Mouse (Mus musculus): ENCODE data around the gene Inip.
A peak's percentile ranks its signal among the peaks of the same experiment; 100 is the strongest.

Gene Inip

GRCm38 (mm10) chr4:59772171-59772879 lies 29.1 kb downstream of the Inip start:
- peak; percentile 30 for DNase-seq (ENCODE audit: inconsistent ontology term)

- DNase-seq (ENCODE audit: inconsistent ontology term): no peak
These were observed 33.7 kb downstream of the Inip start for GRCm38 (mm10) chr4:59767717-59768116.

GRCm38 (mm10) chr4:59765385-59766005 lies 35.9 kb downstream of the Inip start:
- DNase-seq (ENCODE audit: inconsistent ontology term): peak; percentile 79

- no peak for DNase-seq (ENCODE audit: inconsistent ontology term)
These were observed 36.4 kb downstream of the Inip start for GRCm38 (mm10) chr4:59764950-59765349.

GRCm38 (mm10) chr4:59761365-59761729 lies 40.0 kb downstream of the Inip start:
- peak; percentile 59 for DNase-seq (ENCODE audit: inconsistent ontology term)

GRCm38 (mm10) chr4:59760636-59761364 lies 40.6 kb downstream of the Inip start:
- DNase-seq (ENCODE audit: inconsistent ontology term): no peak

GRCm38 (mm10) chr4:59760016-59760415 lies 41.4 kb downstream of the Inip start:
- no peak for DNase-seq (ENCODE audit: inconsistent ontology term)

GRCm38 (mm10) chr4:59757452-59758435 lies 43.6 kb downstream of the Inip start:
- peak; percentile 39 for DNase-seq (ENCODE audit: inconsistent ontology term)

GRCm38 (mm10) chr4:59756332-59757082 lies 44.9 kb downstream of the Inip start:
- peak; percentile 87 for DNase-seq (ENCODE audit: inconsistent ontology term)

GRCm38 (mm10) chr4:59753491-59754140 lies 47.8 kb downstream of the Inip start:
- no peak for DNase-seq (ENCODE audit: inconsistent ontology term)

GRCm38 (mm10) chr4:59739882-59740281 lies 61.5 kb downstream of the Inip start:
- DNase-seq (ENCODE audit: inconsistent ontology term): no peak

- no peak for DNase-seq (ENCODE audit: inconsistent ontology term)
These were observed 62.1 kb downstream of the Inip start for GRCm38 (mm10) chr4:59739321-59739720.

GRCm38 (mm10) chr4:59731544-59731943 lies 69.8 kb downstream of the Inip start:
- no peak for DNase-seq (ENCODE audit: inconsistent ontology term)

- no peak for DNase-seq (ENCODE audit: inconsistent ontology term)
These were observed 72.5 kb downstream of the Inip start for GRCm38 (mm10) chr4:59728839-59729238.

GRCm38 (mm10) chr4:59727878-59728261 lies 73.5 kb downstream of the Inip start:
- no peak for DNase-seq (ENCODE audit: inconsistent ontology term)

GRCm38 (mm10) chr4:59727187-59727877 lies 74.1 kb downstream of the Inip start:
- DNase-seq (ENCODE audit: inconsistent ontology term): no peak

- no peak for DNase-seq (ENCODE audit: inconsistent ontology term)
These were observed 74.9 kb downstream of the Inip start for GRCm38 (mm10) chr4:59726501-59726900.

- no peak for DNase-seq (ENCODE audit: inconsistent ontology term)
These were observed 75.8 kb downstream of the Inip start for GRCm38 (mm10) chr4:59725579-59725978.

GRCm38 (mm10) chr4:59721811-59722210 lies 79.6 kb downstream of the Inip start:
- no peak for DNase-seq (ENCODE audit: inconsistent ontology term)

All from Muller cell, postnatal 12 days (primary cell).